Mouse (Mus musculus) midbrain, embryonic 10.5 days (tissue): ENCODE measurements around the gene Pcf11. TPM values are rescaled to one million over a fixed set of nuclear protein-coding genes. Genes with fewer than 3 reads are reported as not detected.

ENCODE experiments used
- DNase-seq: peaks from one replicate; pipeline ENCODE4 v3.0.0-alpha.2; 2017; ENCODE audit warnings: low spot score
- H3K27ac ChIP-seq: fragments of 300-500 bp; sonication (generic); replicated peaks from 2 replicates; pipeline ENCODE4 v1.5.1; 2016; ENCODE audit warnings: mild to moderate bottlenecking
- H3K27me3 ChIP-seq: fragments of 300-500 bp; sonication (generic); 2 replicates; pipeline ENCODE4 v1.6.1; 2016; ENCODE audit warnings: low read depth, mild to moderate bottlenecking; ENCODE audit not compliant: poor library complexity, severe bottlenecking
- H3K36me3 ChIP-seq: fragments of 300-500 bp; sonication (generic); 2 replicates; pipeline ENCODE4 v1.6.1; 2016; ENCODE audit warnings: mild to moderate bottlenecking, moderate library complexity
- H3K4me1 ChIP-seq: fragments of 300-500 bp; sonication (generic); 2 replicates; pipeline ENCODE4 v1.6.1; 2016
- H3K4me3 ChIP-seq: fragments of 300-500 bp; sonication (generic); 2 replicates; pipeline ENCODE4 v1.5.1; 2016; ENCODE audit warnings: mild to moderate bottlenecking, moderate library complexity
- H3K9me3 ChIP-seq: fragments of 300-500 bp; sonication (generic); replicated peaks from 2 replicates; pipeline ENCODE4 v1.6.1; 2016; ENCODE audit warnings: mild to moderate bottlenecking
- WGBS: fragments of 180-500 bp; shearing (Covaris S2); methylation state at CpG from one replicate; pipeline ENCODE4 v1.1.7; 2016; 5-methylcytosine and 5-hydroxymethylcytosine counted together
- polyA plus RNA-seq: library from polyadenylated mRNA; unstranded; fragments of >200 nt; fragmentation: Nextera tagmentation; extraction: Ambion mirVana; gene quantifications from 2 replicates; pipeline ENCODE4 v1.2.1, GENCODE M21; 2016

Pcf11 gene
- polyA plus RNA-seq = 16.4 and 18.3 TPM in 2 replicates

- DNase-seq = peak; percentile 98
- Histone ChIP-seq H3K27me3 (no peaks in the 10 kb centered on the region), H3K9me3 (no peaks in the 10 kb centered on the region), H3K4me1 (peaks cover 26% of the 10 kb centered on the region), H3K27ac (peak within 1 kb of the TSS; percentile 99), H3K36me3 (peaks cover 17% of the 10 kb centered on the region), H3K4me3 (peak within 1 kb of the TSS; percentile 77)
- under 1% methylated on average over 88 of the region's 88 CpGs for WGBS
These were observed at the start of gene Pcf11 for GRCm38 (mm10) chr7:92669507-92670471. TSS of gene Pcf11 (minus strand) at chr7:92669934.

- no peaks in the 10 kb centered on the region for H3K4me1 ChIP-seq
- H3K27me3 ChIP-seq = no peaks in the 10 kb centered on the region
- H3K36me3 ChIP-seq = no peaks in the 10 kb centered on the region
- no peak overlapping the region for H3K27ac ChIP-seq
- H3K4me3 ChIP-seq = no peak overlapping the region
- H3K9me3 ChIP-seq = no peaks in the 10 kb centered on the region
- WGBS = 92% methylated on average over 1 of the region's 1 CpGs
- DNase-seq = no peak
These were observed 45.3 kb upstream of the Pcf11 start for GRCm38 (mm10) chr7:92715055-92715454.

GRCm38 (mm10) chr7:92711593-92711992 is 41.9 kb upstream of the Pcf11 start:
- Histone ChIP-seq H3K4me1 (no peaks in the 10 kb centered on the region), H3K36me3 (no peaks in the 10 kb centered on the region), H3K4me3 (no peak overlapping the region), H3K27ac (no peak overlapping the region), H3K9me3 (no peaks in the 10 kb centered on the region), H3K27me3 (no peaks in the 10 kb centered on the region)
- 90% methylated on average over 3 of the region's 3 CpGs for WGBS
- no peak for DNase-seq

- Histone ChIP-seq H3K27ac (no peak overlapping the region), H3K4me1 (no peaks in the 10 kb centered on the region), H3K9me3 (no peaks in the 10 kb centered on the region), H3K36me3 (no peaks in the 10 kb centered on the region), H3K27me3 (no peaks in the 10 kb centered on the region), H3K4me3 (no peak overlapping the region)
- 63% methylated on average over 2 of the region's 2 CpGs for WGBS
- DNase-seq = no peak
These were observed 39.8 kb upstream of the Pcf11 start for GRCm38 (mm10) chr7:92709573-92709972.

- no peaks in the 10 kb centered on the region for H3K36me3 ChIP-seq
- H3K4me3 ChIP-seq = no peak overlapping the region
- no peak for DNase-seq
- H3K27ac ChIP-seq = no peak overlapping the region
- no peaks in the 10 kb centered on the region for H3K9me3 ChIP-seq
- no peaks in the 10 kb centered on the region for H3K4me1 ChIP-seq
- no peaks in the 10 kb centered on the region for H3K27me3 ChIP-seq
- WGBS = 87% methylated on average over 12 of the region's 12 CpGs
These were observed 37.0 kb upstream of the Pcf11 start for GRCm38 (mm10) chr7:92706711-92707110.

GRCm38 (mm10) chr7:92705534-92705933 is 35.8 kb upstream of the Pcf11 start:
- no peaks in the 10 kb centered on the region for H3K36me3 ChIP-seq

GRCm38 (mm10) chr7:92703661-92704060 is 33.9 kb upstream of the Pcf11 start:
- no peaks in the 10 kb centered on the region for H3K36me3 ChIP-seq
- no peak for DNase-seq
- H3K4me1 ChIP-seq = no peaks in the 10 kb centered on the region
- H3K27ac ChIP-seq = no peak overlapping the region
- no peaks in the 10 kb centered on the region for H3K9me3 ChIP-seq
- H3K4me3 ChIP-seq = no peak overlapping the region
- no peaks in the 10 kb centered on the region for H3K27me3 ChIP-seq
- WGBS = 100% methylated on average over 1 of the region's 1 CpGs

More at GRCm38 (mm10) chr7:92705534-92705933, 35.8 kb upstream of the Pcf11 start:
- Histone ChIP-seq H3K4me3 (no peak overlapping the region), H3K27ac (no peak overlapping the region), H3K9me3 (no peaks in the 10 kb centered on the region), H3K27me3 (no peaks in the 10 kb centered on the region), H3K4me1 (no peaks in the 10 kb centered on the region)
- WGBS = 69% methylated on average over 2 of the region's 2 CpGs
- DNase-seq = no peak

GRCm38 (mm10) chr7:92698770-92699169 is 29.0 kb upstream of the Pcf11 start:
- Histone ChIP-seq H3K27ac (no peak overlapping the region), H3K27me3 (no peaks in the 10 kb centered on the region), H3K4me1 (peaks cover 8% of the 10 kb centered on the region), H3K9me3 (no peaks in the 10 kb centered on the region), H3K36me3 (no peaks in the 10 kb centered on the region), H3K4me3 (no peak overlapping the region)
- DNase-seq = no peak
- WGBS = 87% methylated on average over 5 of the region's 5 CpGs

- Histone ChIP-seq H3K27me3 (no peaks in the 10 kb centered on the region), H3K27ac (peak overlapping the region; percentile 9; the same call in 1 of the 2 replicates), H3K36me3 (no peaks in the 10 kb centered on the region), H3K4me1 (peaks cover 8% of the 10 kb centered on the region), H3K9me3 (no peaks in the 10 kb centered on the region), H3K4me3 (no peak overlapping the region)
- peak; percentile 13 for DNase-seq
- WGBS = 56% methylated on average over 3 of the region's 3 CpGs
These were observed 26.7 kb upstream of the Pcf11 start for GRCm38 (mm10) chr7:92696395-92696794.

- no peak overlapping the region for H3K27ac ChIP-seq
- H3K4me1 ChIP-seq = no peaks in the 10 kb centered on the region
- WGBS = 78% methylated on average over 2 of the region's 2 CpGs
- H3K9me3 ChIP-seq = no peaks in the 10 kb centered on the region
- DNase-seq = no peak
- H3K4me3 ChIP-seq = no peak overlapping the region
- no peaks in the 10 kb centered on the region for H3K36me3 ChIP-seq
- H3K27me3 ChIP-seq = no peaks in the 10 kb centered on the region
These were observed 19.4 kb upstream of the Pcf11 start for GRCm38 (mm10) chr7:92689101-92689500.

GRCm38 (mm10) chr7:92688299-92688669 is 18.6 kb upstream of the Pcf11 start:
- no peak overlapping the region for H3K4me3 ChIP-seq
- 84% methylated on average over 2 of the region's 2 CpGs for WGBS

GRCm38 (mm10) chr7:92687556-92688298 is 18.0 kb upstream of the Pcf11 start:
- DNase-seq = no peak
- H3K4me1 ChIP-seq = no peaks in the 10 kb centered on the region
- no peak overlapping the region for H3K27ac ChIP-seq
- no peaks in the 10 kb centered on the region for H3K36me3 ChIP-seq
- WGBS = 85% methylated on average over 5 of the region's 5 CpGs
- no peaks in the 10 kb centered on the region for H3K27me3 ChIP-seq
- no peaks in the 10 kb centered on the region for H3K9me3 ChIP-seq
- H3K4me3 ChIP-seq = no peak overlapping the region

More at GRCm38 (mm10) chr7:92688299-92688669, 18.6 kb upstream of the Pcf11 start:
- H3K27me3 ChIP-seq = no peaks in the 10 kb centered on the region
- no peaks in the 10 kb centered on the region for H3K4me1 ChIP-seq
- no peaks in the 10 kb centered on the region for H3K36me3 ChIP-seq
- no peaks in the 10 kb centered on the region for H3K9me3 ChIP-seq
- no peak for DNase-seq
- no peak overlapping the region for H3K27ac ChIP-seq

- Histone ChIP-seq H3K4me3 (no peak overlapping the region), H3K27ac (no peak overlapping the region), H3K36me3 (no peaks in the 10 kb centered on the region), H3K27me3 (no peaks in the 10 kb centered on the region), H3K9me3 (no peaks in the 10 kb centered on the region), H3K4me1 (no peaks in the 10 kb centered on the region)
- no peak for DNase-seq
- WGBS = 76% methylated on average over 4 of the region's 4 CpGs
These were observed 7.6 kb upstream of the Pcf11 start for GRCm38 (mm10) chr7:92677346-92677745.
